Mouse (Mus musculus) liver, embryonic 13.5 days (tissue): ENCODE data around the gene Zfp827. TPM values are rescaled to one million over a fixed set of nuclear protein-coding genes. Genes with fewer than 3 reads are reported as not detected.

Source experiments
- ATAC-seq: fragments of 200-750 bp; cut with Nextera tagmentation; 2 replicates; pipeline ENCODE4 v1.8.0; 2017; ENCODE audit warnings: low read depth, mild to moderate bottlenecking, moderate number of reproducible peaks, moderate library complexity
- DNase-seq: peaks from one replicate; pipeline ENCODE4 v3.0.0; 2022
- H3K27ac ChIP-seq: fragments of 300-500 bp; sonication (generic); 2 replicates; pipeline ENCODE4 v1.5.1; 2015; ENCODE audit warnings: moderate library complexity, mild to moderate bottlenecking, inconsistent platforms
- H3K27me3 ChIP-seq: fragments of 300-500 bp; sonication (generic); 2 replicates; pipeline ENCODE4 v1.6.1; 2015; ENCODE audit warnings: mild to moderate bottlenecking, inconsistent platforms
- H3K36me3 ChIP-seq: fragments of 300-500 bp; sonication (generic); 2 replicates; pipeline ENCODE4 v1.6.1; 2015; ENCODE audit warnings: mild to moderate bottlenecking, inconsistent platforms
- H3K4me1 ChIP-seq: fragments of 300-500 bp; sonication (generic); replicated peaks from 2 replicates; pipeline ENCODE4 v1.6.1; 2015; ENCODE audit warnings: inconsistent platforms
- H3K4me2 ChIP-seq: fragments of 300-500 bp; sonication (generic); 2 replicates; pipeline ENCODE4 v1.6.1; 2015; ENCODE audit warnings: inconsistent platforms, mild to moderate bottlenecking, moderate library complexity
- H3K4me3 ChIP-seq: fragments of 300-500 bp; sonication (generic); replicated peaks from 2 replicates; pipeline ENCODE4 v1.5.1; 2015; ENCODE audit warnings: mild to moderate bottlenecking, inconsistent platforms
- H3K9ac ChIP-seq: fragments of 300-500 bp; sonication (generic); 2 replicates; pipeline ENCODE4 v1.6.1; 2015; ENCODE audit warnings: mild to moderate bottlenecking, inconsistent platforms
- H3K9me3 ChIP-seq: fragments of 300-500 bp; sonication (generic); replicated peaks from 2 replicates; pipeline ENCODE4 v1.6.1; 2016; ENCODE audit warnings: inconsistent platforms
- WGBS: fragments of 180-500 bp; shearing (Covaris S2); methylation state at CpG from one replicate; pipeline ENCODE4 v1.1.7; 2015; ENCODE audit not compliant: insufficient replicate concordance; 5-methylcytosine and 5-hydroxymethylcytosine counted together
- polyA plus RNA-seq: library from polyadenylated mRNA; unstranded; fragments of >200 nt; fragmentation: Nextera tagmentation; extraction: Ambion mirVana; gene quantifications from 2 replicates; pipeline ENCODE4 v1.2.1, GENCODE M21; 2015

Gene Zfp827
- polyA plus RNA-seq, 1 experiment from 2014 or later, result 0.50 TPM

DNA sequence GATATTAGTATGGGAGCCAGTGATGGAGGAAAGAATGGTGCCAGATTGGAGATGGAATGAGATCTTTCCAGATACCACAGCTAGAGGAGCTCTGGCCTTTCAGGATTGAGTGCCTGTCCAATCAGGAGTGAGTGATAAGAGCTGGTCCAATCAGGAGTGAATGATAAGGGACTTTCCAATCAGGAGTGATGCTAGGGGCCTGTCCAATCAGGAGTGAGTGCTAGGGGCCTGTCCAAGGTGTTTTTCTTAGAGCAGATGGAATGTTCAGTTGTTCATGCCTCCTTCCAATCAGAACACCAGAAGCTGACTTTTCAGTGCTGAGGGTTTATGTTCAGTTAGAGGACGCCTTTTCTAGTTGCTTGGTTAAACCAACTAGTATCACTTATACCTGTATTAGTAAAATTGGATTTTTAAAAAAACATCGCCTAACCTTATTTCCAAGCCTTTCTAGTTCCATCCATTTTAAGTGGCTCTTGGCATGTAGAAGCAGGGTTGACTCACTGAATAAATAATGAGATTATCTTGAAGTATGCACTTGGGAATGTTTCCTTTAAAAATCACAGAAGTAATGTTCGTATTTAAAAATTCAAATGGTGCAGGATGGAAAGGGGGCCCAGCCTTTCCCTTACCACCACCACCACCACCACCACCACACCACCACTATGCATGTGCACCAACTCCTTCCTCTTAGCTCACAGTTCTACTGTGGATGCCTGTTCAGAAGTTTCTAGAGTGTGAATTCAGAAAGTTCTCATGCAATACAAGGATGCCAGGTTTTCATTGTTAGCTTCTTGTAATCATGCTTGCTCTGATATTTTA, 39.8 kb downstream of the Zfp827 start:
- 66% methylated on average over 3 of the region's 3 CpGs for WGBS
- Histone ChIP-seq H3K9ac (no peak overlapping the region), H3K36me3 (no peaks in the 10 kb centered on the region; the same call in 1 of the 2 replicates), H3K27ac (no peak overlapping the region), H3K27me3 (no peaks in the 10 kb centered on the region), H3K4me2 (no peak overlapping the region), H3K4me1 (no peaks in the 10 kb centered on the region), H3K4me3 (no peak overlapping the region), H3K9me3 (no peaks in the 10 kb centered on the region)
- DNase-seq (no peak), ATAC-seq (no peak)

DNA sequence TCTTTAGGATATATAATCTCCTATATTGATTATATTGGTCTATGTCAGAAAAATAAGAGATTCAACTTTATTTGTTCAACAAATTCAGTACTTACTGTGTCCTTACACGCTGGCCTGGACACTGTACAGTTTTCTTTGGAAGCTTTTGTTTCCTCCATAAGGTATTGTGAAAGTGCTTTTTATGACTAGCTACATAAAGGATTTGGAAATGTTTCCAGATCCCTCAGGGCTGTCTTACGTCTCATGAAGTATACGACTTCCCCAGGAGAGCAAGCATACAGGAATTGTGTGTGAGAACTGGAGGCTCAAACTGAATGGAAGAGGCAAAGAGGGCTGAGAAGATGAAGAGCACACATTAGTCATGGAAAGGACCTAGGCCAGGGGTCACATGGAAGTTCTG, 45.1 kb downstream of the Zfp827 start:
- no peaks in the 10 kb centered on the region for H3K27me3 ChIP-seq
- H3K9me3 ChIP-seq, result no peaks in the 10 kb centered on the region
- no peak overlapping the region for H3K27ac ChIP-seq
- no peak overlapping the region for H3K9ac ChIP-seq
- no peak overlapping the region for H3K4me2 ChIP-seq
- DNase-seq (no peak), ATAC-seq (no peak)
- H3K4me3 ChIP-seq, result no peak overlapping the region
- WGBS, result 67% methylated on average over 3 of the region's 3 CpGs
- H3K4me1 ChIP-seq, result 0 out of 2 replicates have a peak, but pooled peaks cover 4% of the 10 kb centered on the region
- 0 out of 2 replicates have a peak, but pooled peaks cover 3% of the 10 kb centered on the region for H3K36me3 ChIP-seq

DNA sequence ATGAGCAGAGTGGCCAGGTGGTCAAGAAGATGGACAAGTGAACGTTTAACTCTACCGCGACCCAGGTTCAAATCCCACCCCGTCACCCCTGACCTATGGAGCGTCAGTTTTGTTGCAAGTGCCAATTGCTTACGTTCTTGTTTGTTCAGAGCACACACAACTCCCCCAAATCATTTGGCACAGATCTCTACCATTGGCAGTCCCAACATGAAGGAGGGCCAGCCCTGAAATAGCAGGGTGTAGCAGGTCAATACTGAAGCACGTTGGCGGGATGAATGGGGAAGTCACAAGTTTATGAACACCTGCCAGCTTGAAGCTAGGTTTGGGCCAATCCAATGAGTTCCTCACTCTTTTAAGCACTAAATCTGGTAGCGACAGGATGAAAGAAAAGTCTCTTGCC, 46.7 kb downstream of the Zfp827 start:
- WGBS, result 76% methylated on average over 9 of the region's 9 CpGs
- no peak for DNase-seq
- H3K4me2 ChIP-seq, result no peak overlapping the region
- no peak overlapping the region for H3K9ac ChIP-seq
- no peak for ATAC-seq
- peaks cover 6% of the 10 kb centered on the region; the same call in 1 of the 2 replicates for H3K4me1 ChIP-seq
- 0 out of 2 replicates have a peak, but pooled peaks cover 3% of the 10 kb centered on the region for H3K36me3 ChIP-seq
- no peak overlapping the region for H3K27ac ChIP-seq
- no peaks in the 10 kb centered on the region for H3K9me3 ChIP-seq
- H3K27me3 ChIP-seq, result no peaks in the 10 kb centered on the region
- H3K4me3 ChIP-seq, result no peak overlapping the region

DNA sequence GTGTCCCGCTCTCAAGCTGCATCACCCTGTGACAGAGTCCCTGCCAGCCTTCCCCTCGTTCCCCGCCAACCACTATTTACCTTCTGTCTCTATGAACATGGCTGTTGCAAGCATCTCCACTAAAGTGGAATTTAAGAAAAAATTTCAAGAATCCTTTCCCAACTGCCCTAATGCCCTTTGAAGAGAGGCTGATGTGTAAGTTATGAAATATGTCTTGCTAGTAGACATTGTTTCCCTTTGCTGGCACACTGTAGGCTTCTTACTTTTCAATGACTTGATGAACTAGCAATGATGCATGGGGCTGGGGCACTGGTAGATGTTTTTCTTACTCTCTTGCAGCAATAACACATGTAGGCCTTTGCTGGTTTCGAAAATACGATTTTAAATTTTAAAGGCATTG, 49.0 kb downstream of the Zfp827 start:
- Histone ChIP-seq H3K36me3 (0 out of 2 replicates have a peak, but pooled peaks cover 3% of the 10 kb centered on the region), H3K4me2 (no peak overlapping the region), H3K9me3 (no peaks in the 10 kb centered on the region), H3K9ac (no peak overlapping the region), H3K27ac (no peak overlapping the region), H3K4me3 (no peak overlapping the region), H3K4me1 (peaks cover 8% of the 10 kb centered on the region; the same call in 1 of the 2 replicates), H3K27me3 (no peaks in the 10 kb centered on the region)
- DNase-seq (no peak), ATAC-seq (no peak)
- WGBS, result 77% methylated on average over 5 of the region's 5 CpGs

DNA sequence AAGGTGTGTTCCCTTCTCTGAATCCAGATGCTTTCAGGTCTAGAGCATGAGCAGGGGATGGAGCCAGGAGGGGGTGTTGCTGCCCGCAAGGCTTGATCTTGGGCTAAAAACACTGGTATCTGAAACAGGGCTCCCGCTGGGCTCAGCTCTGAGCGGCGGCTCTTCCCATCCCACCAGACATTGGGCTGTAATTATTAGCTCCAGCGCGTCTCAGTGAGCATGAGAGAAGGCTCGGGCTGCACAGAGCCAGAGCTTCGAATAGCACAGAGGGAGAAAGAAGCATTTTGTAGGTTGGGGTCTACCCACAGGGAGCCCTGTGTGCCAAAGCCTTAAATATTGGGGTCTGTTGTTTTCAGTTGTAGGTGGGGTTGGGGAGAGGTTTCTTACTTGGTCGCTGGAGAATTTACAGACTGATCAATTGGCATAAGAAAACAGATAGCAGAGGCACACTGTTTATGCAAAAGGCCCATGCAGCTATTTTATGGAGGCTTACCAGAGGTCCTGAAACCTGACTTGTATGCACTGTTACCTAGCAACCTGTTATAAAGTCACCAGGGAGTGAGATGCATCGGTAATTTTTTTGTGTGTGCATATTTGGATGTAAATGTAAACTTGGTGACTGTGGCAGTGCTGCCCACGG, 50.4 kb downstream of the Zfp827 start:
- Histone ChIP-seq H3K9ac (no peak overlapping the region), H3K4me3 (no peak overlapping the region), H3K27ac (no peak overlapping the region), H3K4me1 (peaks cover 8% of the 10 kb centered on the region; the same call in 1 of the 2 replicates), H3K9me3 (no peaks in the 10 kb centered on the region), H3K4me2 (no peak overlapping the region), H3K27me3 (no peaks in the 10 kb centered on the region), H3K36me3 (0 out of 2 replicates have a peak, but pooled peaks cover 3% of the 10 kb centered on the region)
- ATAC-seq (no peak), DNase-seq (no peak)
- WGBS, result 52% methylated on average over 11 of the region's 11 CpGs

DNA sequence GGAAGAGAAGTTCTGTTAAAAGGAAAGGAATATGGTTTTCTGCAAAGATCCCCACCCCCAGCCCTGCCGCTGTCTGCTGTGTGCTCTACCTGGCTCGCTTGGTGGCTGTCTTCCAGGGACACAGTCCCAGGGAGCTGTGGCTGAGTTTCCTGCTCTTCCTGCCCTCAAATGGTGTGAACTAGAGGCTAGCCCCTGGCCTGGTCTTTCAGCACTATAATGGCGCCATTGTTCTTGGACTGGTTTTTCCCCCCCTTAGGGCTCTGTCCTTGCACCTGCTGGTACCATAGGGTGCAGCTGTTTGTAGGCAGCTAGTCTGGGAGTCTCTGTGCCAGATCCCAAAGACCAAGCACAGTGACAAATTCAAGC, 50.9 kb downstream of the Zfp827 start:
- 72% methylated on average over 3 of the region's 3 CpGs for WGBS
- Histone ChIP-seq H3K36me3 (0 out of 2 replicates have a peak, but pooled peaks cover 3% of the 10 kb centered on the region), H3K27ac (no peak overlapping the region), H3K4me1 (peaks cover 8% of the 10 kb centered on the region; the same call in 1 of the 2 replicates), H3K27me3 (no peaks in the 10 kb centered on the region), H3K4me3 (no peak overlapping the region), H3K9ac (no peak overlapping the region), H3K4me2 (no peak overlapping the region), H3K9me3 (no peaks in the 10 kb centered on the region)
- no peak for DNase-seq
- no peak for ATAC-seq

DNA sequence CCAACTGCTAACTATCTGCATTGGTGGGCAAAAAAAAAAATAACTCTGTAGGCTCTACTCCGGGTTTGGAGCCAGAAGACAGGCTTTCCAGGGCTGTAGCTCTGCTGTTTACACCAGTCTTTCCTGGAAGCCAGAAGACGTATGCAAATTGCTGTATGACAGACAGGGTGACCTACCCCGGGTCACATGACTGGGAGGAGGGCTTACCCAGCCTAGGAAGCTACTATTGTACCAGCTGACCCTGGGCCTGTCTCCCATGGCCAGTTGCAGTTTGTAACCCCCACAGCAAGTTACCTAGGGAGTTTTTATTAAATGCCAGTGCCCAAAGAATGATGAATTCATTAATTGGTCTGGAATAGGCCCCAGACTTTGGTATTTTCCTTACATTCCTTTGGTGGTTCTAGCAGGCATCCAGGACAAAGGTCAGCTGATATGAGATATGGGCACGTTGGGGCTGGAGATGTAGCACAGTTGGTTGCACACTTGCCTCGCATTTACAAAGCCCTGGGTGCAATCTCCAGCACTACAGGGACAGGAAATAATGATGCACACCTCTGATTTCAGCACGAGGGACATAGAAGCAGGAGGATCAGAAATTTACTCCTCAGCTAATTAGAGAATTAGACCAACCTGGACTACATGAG, 52.0 kb downstream of the Zfp827 start:
- no peak for DNase-seq
- Histone ChIP-seq H3K4me1 (peaks cover 4% of the 10 kb centered on the region; the same call in 1 of the 2 replicates), H3K9me3 (no peaks in the 10 kb centered on the region), H3K27ac (no peak overlapping the region), H3K4me2 (no peak overlapping the region), H3K4me3 (no peak overlapping the region), H3K9ac (no peak overlapping the region), H3K27me3 (no peaks in the 10 kb centered on the region), H3K36me3 (0 out of 2 replicates have a peak, but pooled peaks cover 3% of the 10 kb centered on the region)
- 49% methylated on average over 6 of the region's 6 CpGs for WGBS
- ATAC-seq, result no peak

DNA sequence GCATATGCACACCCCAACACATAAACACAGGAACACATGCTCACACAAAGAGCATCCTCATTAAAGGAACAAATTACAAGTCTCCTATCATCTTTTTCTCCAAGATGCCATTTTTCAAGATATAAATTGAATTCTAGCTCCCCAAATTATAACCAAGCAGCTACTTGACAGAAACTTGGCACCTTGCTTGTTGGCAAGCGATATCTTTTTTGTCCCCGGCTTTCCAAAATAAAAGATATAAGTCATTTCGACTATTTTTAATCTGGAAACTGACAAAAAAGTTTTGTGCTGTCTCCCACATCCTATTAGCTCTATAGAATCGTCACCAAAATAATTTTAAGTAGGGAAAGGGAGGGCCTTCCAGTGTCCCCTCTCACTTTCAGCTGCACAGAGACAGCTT, 53.1 kb downstream of the Zfp827 start:
- Histone ChIP-seq H3K27me3 (no peaks in the 10 kb centered on the region), H3K27ac (no peak overlapping the region), H3K4me3 (no peak overlapping the region), H3K4me1 (peaks cover 4% of the 10 kb centered on the region; the same call in 1 of the 2 replicates), H3K4me2 (no peak overlapping the region), H3K9me3 (no peaks in the 10 kb centered on the region), H3K9ac (no peak overlapping the region), H3K36me3 (0 out of 2 replicates have a peak, but pooled peaks cover 1% of the 10 kb centered on the region)
- WGBS, result 63% methylated on average over 4 of the region's 4 CpGs
- ATAC-seq (no peak), DNase-seq (no peak)

DNA sequence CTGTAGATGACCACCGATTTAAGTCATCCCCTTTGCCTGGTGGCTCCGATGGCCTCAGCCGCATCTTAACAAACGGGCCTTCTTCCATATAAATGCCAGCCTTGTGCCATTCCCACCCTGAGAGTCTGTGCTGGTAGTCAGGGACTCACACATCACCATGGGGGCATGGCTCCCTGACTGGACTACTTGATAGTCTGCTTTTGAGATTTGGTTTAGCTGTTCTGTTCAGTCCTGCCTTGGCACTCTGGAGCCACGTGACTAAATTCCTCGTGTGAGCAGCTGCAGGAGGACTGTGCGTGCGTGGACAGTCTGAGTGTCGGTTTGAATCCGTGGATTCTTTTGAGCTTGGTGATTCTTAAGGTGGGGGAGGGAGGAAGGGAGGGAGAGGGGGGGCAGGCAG, 53.7 kb downstream of the Zfp827 start:
- WGBS, result 76% methylated on average over 10 of the region's 10 CpGs
- Histone ChIP-seq H3K36me3 (no peaks in the 10 kb centered on the region), H3K9ac (no peak overlapping the region), H3K4me1 (peaks cover 4% of the 10 kb centered on the region; the same call in 1 of the 2 replicates), H3K27me3 (no peaks in the 10 kb centered on the region), H3K4me3 (no peak overlapping the region), H3K9me3 (no peaks in the 10 kb centered on the region), H3K4me2 (no peak overlapping the region), H3K27ac (no peak overlapping the region)
- DNase-seq (no peak), ATAC-seq (no peak)

DNA sequence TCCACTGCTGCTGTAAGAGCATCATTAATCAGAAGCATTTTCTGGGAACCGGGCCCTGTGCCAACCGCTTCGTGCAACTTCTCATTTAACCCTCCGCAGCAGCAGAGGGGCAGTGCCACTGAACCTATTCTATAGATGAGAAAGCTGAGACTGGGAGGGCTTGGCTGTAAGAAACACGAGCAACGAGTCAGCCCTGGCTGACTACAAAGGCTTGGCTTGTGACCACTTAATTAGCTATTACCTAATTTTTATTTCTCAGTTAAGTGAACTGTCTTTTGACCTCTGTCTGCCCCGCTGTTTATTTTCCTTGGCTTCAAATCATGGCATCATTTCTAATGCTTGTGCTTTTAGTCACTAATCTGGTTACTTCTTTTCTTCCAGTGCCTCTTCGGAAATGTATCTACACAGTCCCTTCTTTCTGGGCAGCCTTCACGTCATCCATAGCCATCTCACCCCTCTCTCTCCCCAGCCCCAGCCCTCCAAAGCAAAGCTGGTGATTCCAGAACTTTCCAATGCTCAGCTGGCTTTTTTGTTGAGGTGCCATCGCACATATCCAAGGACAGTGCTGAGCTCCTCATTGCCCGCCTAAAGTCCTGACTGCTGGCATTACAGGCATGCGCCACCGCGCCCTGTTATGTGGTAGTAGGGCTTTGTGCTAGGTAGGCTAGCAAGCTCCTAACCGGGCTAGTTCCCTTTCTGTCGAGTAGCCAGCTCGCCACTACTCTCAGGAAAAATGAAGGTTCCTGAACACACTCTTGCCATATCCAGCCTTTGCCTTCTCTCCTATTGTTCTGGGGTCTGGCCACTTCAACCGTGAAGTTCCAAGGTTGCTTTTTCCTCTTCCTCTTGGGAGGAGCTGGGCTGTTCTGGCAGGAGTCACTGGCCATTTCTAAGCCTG, 55.5 kb downstream of the Zfp827 start:
- Histone ChIP-seq H3K4me1 (peaks cover 4% of the 10 kb centered on the region; the same call in 1 of the 2 replicates), H3K9me3 (no peaks in the 10 kb centered on the region), H3K9ac (no peak overlapping the region), H3K27ac (no peak overlapping the region), H3K4me2 (no peak overlapping the region), H3K36me3 (no peaks in the 10 kb centered on the region), H3K4me3 (no peak overlapping the region), H3K27me3 (no peaks in the 10 kb centered on the region)
- 67% methylated on average over 18 of the region's 18 CpGs for WGBS
- no peak for DNase-seq
- no peak for ATAC-seq
